Mouse (Mus musculus) liver, embryonic 14.5 days (tissue): Measurements from ENCODE around the gene Ttyh2.

Experiments used
- CTCF ChIP-seq: IDR thresholded peaks from 2 replicates; pipeline ENCODE4 v1.5.1; 2016; ENCODE audit warnings: antibody characterized with exemption, low read depth, control low read depth
- EP300 ChIP-seq: IDR thresholded peaks from 2 replicates; pipeline ENCODE4 v1.6.1; 2016; ENCODE audit warnings: antibody characterized with exemption, low read depth

DNA sequence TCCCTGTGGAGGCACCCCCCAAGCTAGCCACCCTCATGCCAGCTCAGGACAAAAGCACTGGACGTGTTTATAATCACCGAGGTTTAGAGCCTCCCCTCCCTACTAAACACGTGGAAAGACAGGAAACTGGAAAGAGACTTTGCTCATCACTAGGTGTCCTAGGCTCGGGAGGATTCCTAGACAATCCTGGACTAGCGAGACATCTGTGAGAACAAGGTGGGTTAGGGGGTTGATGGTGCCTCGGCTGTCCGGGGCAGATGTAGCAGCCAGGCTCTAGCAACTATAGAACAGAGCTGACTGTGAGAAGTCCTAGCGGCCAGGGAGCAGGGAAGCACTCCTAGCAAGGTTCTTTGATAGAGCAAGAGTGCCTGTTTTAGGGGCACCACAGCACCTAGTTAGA is 1.1 kb upstream of the Ttyh2 start:
- no peak for TF ChIP-seq CTCF
- no peak for TF ChIP-seq EP300
